Mouse (Mus musculus) ovary, postnatal 36 days (tissue): ENCODE results near the gene Ubac1.

Experiments used
- DNase-seq: peaks from one replicate; pipeline ENCODE4 v3.0.0; 2022; ENCODE audit warnings: low spot score, mixed read lengths

The Ubac1 gene

DNA sequence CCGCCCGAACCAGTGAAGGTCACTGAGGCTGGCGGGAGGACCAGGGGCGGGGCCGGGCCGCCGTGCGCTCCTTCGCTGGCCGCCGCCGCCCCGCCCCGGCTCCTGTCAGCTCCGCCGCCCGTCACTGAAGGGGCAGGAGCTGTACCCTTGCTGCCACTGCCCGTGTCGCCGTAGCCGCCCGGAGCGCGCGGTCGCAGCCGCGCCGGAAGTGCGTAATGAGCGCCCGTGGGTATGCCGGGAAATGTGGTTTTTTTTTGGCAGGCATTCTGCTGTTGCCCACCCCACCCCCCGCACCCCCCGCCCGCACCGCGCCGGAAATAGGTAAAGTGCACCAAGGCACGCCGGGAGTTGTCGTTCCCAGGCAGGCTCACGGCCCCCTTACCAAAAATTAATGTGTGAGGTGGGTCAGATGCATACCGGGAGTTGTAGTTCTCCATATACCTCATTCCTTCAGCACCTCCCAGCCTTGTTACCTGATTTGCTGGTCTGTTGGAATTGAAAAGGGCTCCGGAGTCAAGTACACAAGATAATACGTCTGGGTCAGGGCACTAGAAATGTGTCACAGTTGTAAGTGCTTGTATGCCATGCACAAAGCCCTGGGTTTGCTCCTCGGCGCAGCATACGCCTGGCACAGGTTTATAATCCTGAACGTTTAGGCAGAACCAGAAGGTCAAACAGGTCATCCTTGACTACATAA is at the start of gene Ubac1:
Gene Ubac1 (minus strand): TSS at position 187 of the 697 bp plus-strand sequence.
- DNase-seq: peak; percentile 90

DNA sequence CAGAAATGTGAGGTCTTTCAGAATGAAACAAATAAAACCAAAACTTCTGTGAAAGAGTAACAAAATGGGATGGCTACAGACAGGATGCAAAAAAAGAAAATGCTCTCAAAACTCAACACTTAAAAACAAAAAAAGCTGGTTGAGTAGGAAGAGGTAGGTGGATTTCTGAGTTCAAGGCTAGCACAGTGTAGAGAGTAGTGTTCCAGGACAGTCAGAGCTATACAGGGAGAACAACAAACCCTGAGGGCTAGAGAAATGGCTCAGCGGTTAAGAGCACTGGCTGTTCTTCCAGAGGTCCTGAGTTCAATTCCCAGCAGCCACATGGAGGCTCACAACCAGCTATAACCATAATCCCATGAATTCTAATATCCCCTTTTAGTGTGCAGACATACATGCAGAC is 47.0 kb upstream of the Ubac1 start:
- DNase-seq: no peak

DNA sequence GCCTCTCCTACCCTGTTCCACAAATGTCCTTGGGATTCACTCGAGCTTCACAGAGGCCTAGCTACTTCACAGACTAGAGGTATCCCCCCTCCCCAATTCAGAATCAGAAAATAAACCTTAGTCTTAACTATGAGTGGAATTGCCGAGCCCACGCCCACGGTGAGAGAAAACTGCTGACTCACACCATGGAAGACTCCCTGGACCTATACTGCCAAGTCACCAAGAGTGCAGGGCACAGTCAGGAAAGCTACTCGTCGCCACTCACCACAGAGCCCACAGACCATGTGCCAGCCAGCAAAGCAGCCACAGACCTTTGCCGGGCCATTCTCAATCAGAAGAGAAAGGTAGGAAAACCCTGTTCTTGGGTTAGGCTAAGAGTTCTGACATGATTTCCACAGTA is 46.6 kb upstream of the Ubac1 start:
- no peak for DNase-seq

DNA sequence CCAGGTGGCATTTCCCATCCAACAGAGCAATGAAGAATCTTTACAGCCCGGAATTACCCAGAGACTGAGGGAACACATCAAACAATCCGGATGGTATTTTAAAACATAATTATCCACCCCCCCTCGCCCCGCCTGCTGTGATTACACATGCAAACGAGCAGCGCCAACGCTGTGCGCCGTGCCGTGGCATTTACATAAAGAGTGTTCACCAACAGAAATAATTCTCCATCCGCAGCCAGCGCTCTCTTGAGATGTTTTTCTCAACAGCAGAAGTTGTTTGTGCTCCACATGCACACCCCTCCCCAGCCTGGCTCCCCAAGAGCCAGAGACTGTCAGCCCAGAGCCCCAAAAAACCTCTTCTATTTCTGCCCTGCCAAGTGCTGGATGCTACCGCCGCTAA is 45.0 kb upstream of the Ubac1 start:
- DNase-seq: no peak

GRCm38 (mm10) chr2:26062742-26063427 is 41.3 kb upstream of the Ubac1 start:
- no peak for DNase-seq

GRCm38 (mm10) chr2:26062241-26062640 is 40.7 kb upstream of the Ubac1 start:
- no peak for DNase-seq

DNA sequence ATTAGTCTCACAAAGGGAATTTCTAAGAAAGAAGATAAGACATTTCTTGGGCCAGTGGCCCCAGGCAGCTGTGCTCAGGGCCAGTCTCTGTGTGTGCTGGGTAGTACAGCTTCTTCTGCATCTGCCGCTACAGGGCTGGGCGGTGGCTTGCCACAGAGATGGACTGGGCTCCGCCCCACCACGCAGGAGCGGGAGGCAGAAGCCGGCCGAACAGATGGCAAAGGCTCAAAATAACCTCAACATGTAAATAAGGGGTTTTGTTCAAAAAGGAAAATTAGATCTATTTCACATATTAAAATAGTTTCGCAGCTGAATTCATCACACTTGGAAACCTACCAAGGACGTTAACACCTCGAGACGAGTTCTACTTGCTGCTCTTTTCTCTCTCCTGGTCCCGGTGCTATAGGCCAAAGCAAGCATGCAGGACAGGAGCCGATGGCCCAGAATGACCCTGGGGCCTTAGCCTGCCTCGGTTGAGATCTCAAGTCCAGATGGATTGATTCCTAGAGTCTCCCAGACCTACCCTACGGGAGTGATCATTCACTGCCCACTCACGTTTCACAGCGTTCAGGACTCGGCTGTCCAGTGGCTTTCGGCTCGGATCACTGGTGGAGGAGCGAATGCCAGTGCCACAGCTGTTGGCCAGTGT is 39.6 kb upstream of the Ubac1 start:
- no peak for DNase-seq

GRCm38 (mm10) chr2:26057053-26057452 is 35.5 kb upstream of the Ubac1 start:
- no peak for DNase-seq

DNA sequence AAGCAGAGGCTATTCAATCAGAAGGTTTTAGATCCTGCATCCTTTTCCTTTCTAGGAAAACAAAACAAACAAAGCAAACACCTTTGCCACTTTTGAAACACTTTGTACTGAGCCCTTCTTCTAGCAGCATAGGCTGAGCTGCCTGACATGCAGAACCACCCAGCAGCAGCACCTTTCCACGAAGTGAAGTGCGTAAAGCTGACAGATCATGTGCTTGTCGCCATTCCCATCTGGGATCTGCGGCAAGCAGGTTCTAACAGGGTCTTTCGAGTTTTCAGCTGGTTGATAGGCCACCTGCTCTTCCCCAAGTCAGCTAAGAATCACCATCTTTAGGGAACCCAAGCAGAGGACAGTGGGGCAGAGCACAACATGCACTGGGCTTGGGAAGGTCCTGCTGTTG is 34.7 kb upstream of the Ubac1 start:
- no peak for DNase-seq

DNA sequence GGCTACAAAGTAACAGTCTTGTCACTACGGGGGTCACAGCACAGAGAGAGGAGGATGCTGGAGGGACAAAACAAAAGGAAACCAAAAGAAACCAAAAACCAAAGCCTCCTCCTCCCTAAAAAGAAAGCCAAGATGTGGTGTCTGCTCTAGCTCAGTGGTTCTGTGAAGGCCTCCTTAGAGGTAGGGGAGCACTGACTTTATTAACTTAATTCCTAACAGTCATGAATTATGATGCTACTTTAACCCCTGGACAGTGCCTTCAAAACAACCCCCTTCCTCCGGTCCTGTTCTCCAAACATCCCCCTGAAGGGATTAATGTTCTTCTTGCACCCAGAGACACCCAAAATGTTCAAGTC is 34.2 kb upstream of the Ubac1 start:
- DNase-seq: no peak

GRCm38 (mm10) chr2:26055046-26055746 is 33.6 kb upstream of the Ubac1 start:
- peak; percentile 74 for DNase-seq

DNA sequence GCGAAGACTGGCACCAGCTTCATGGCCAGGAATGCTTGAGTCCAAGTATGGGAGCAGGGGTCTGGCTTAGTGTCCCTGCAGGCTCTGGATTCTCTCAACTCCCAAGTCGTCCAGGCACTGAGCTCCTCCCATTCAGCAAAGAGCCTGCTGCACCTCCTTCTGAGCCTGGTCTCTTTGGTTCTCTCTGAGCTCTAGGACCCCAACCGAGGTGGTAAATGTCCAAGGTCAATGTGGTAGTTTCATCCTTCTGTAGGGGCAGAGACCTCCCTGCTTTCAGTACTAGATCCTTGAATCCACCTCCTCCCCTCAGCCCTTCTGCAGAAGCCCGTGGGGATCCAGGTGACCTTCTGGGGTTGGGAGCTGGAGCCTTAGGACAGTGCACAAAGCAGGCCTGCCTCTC is 31.3 kb upstream of the Ubac1 start:
- DNase-seq: no peak

DNA sequence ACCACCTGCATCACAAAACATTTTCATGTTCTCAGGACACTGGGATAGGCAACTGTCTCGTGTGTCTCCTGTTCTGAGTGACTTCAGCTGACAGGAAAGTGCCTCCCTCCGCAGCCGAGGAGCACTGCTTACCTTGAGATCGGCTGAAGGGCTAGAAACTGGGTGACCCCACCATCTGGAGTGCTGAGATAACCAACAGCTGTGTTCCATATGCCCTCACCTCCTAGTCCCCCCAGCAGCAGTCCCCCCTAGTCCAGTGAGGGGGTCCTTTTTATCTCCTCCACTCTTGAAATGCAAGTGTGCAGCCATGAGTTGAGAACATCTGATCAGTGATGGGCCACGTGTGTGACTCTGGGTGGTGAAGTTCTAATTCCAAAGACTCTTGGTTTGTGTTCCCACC is 27.3 kb upstream of the Ubac1 start:
- DNase-seq: no peak

DNA sequence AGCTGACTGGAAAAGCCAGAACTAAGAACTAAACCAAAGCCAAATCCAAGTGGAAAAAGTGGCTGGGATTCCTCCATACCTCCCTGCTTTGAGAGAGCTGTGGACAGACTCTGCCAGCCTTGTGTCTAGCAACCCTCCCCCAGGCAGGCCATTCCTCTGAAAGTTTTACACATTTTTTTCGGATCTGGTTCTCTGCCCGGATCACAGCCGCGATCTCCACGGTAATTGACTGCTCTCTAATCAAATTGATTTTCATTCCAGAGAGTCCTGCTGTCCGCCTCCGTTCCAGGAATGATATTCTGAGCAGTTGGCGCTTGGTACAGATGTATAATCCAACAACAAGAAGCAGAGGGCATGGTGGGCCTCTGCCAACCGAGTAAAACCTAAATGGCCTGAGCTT is 22.7 kb upstream of the Ubac1 start:
- DNase-seq: no peak

DNA sequence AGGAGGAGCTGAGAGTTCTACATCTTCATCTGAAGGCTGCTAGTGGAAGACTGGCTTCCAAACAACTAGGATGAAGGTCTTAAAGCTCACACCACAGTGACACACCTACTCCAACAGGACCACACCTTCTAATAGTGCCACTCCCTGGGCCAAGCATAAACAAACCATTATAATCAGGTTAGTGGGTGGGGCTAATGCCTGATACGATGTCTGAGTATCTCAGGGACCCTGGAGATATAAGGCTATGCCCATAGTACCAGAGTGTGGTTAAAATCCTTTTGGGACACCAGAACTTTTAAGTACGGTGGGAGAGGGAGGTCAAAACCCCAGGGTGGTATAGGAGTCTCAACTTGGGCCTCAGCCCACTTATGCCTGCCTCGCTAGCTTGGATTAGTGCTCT is 21.1 kb upstream of the Ubac1 start:
- no peak for DNase-seq

GRCm38 (mm10) chr2:26041163-26041810 is 19.7 kb upstream of the Ubac1 start:
- DNase-seq: no peak

DNA sequence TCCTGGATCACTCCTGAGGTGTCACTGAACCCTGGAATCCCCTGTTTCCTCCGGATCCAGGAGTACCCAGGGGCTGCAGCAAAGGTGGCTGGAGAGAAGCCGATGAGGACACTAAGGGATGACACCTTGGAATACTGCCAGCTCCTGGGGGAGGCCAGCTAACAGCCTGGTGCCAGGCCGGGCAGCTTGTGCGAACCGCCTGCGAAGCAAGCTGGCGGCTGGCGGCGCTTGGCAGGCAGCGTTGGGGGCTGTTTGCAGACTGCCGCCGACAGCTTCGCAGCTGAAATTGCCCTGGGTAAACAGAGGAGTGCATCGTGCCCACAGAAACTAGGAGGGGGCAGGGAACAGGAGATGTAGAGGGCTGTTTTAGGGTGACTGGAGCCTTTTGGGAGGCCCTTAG is 18.4 kb upstream of the Ubac1 start:
- peak; percentile 32 for DNase-seq

DNA sequence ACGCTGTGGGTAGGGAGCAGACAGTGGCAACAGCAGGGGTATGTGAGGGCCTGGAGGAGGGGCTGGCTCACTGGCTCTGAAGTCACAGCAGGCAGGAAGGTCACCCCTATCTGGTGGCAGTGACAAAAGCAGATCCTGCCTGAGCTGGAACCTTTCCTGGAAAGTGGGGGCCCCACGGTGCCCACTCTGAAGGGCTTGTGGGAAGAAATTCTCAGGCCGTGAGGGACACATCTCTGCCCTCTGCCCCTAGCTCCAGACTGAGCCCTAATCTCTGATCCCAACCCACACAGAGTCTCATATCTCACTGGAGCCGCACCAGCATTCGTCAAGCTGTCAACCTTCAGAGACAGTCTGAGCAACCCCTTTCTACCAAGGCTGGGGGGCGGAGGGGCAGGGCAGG is 15.8 kb upstream of the Ubac1 start:
- DNase-seq: no peak

- DNase-seq: no peak
Measured at GRCm38 (mm10) chr2:26034344-26035050, 12.9 kb upstream of the Ubac1 start.

GRCm38 (mm10) chr2:26030288-26030687 is 8.7 kb upstream of the Ubac1 start:
- no peak for DNase-seq
